Mouse (Mus musculus): ENCODE data around the gene Nrk. TPM values are rescaled to one million over a fixed set of nuclear protein-coding genes. Genes with fewer than 3 reads are reported as not detected.

The Nrk gene
- polyA plus RNA-seq (2015; fragmentation: Nextera tagmentation; extraction: Ambion mirVana): 9.7 and 13.7 TPM in 2 replicates

GRCm38 (mm10) chrX:138914041-138914776, at the start of gene Nrk:
Gene Nrk (plus strand): TSS chrX:138914430.

Other genes with a start within 250 kb of the Nrk start
- gene Serpina7, start 170.8 kb downstream of the Nrk start, polyA plus RNA-seq (2015; fragmentation: Nextera tagmentation; extraction: Ambion mirVana): 0.08 and 0.16 TPM in 2 replicates
- not detected in 2 replicates for gene 4930513O06Rik, start 171.8 kb downstream of the Nrk start, polyA plus RNA-seq (2015; fragmentation: Nextera tagmentation; extraction: Ambion mirVana)

Data from urinary bladder, postnatal 0 days (tissue).